Mouse (Mus musculus) C2C12 (cell line): Measurements from ENCODE around the gene Cttnbp2nl.

Experiments
- CTCF ChIP-seq: IDR thresholded peaks from one replicate; pipeline ENCODE4 v1.5.1; 2011; ENCODE audit not compliant: control insufficient read depth, insufficient read depth, insufficient read length
- USF1 ChIP-seq: IDR thresholded peaks from one replicate; pipeline ENCODE4 v1.6.1; 2011; ENCODE audit warnings: low read depth, mild to moderate bottlenecking, control low read depth, moderate library complexity

DNA sequence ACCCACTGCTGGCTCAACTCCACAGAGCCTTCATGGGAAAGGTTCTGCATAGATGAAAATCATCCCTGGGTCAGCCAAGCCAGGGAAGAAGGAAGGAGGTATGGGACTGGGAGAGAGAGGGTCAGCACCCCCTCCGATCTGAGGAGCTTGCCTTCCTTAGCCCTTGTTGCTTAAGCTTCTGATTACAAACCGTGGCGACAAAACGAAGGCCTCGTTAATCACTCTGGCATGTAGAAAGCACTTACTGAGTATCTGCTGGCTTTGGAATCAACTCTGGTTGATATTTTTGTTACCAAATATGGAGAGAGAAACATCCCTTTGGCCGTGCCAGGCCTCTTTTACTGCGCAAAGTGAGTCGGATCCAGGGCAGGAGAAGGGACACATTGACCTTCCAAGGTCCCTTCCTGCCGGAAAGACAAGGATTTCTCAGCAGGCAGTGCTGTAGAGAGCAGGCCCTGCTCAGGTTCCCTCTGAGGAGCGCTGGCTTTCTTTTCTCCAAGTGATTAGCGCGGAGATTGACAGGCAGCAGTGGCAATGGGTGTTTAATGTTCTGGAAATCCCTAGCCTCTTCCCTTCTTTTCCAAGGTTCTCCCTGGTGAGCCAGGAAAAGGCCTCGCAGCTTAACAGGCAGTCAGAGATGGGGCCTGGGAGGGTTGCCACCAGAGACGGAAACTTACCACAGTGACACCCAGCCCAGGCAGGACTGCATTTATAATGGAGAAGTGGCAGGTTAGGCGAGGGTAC lies 46.8 kb upstream of the Cttnbp2nl start:
- TF ChIP-seq CTCF (no peak), USF1 (no peak)
